Mouse (Mus musculus): ENCODE measurements at regions not wholly inside any gene's neighbourhood (a gene's known extent, or its start where the extent isn't known, plus 50 kb on each side); places are given as distances from the start of the nearest gene placed in this dataset.
"Not testable (repeated sequence)": the region's sequence is repeated elsewhere in the genome, so short reads cannot be mapped to it uniquely, and the experiment has no call there.

DNA sequence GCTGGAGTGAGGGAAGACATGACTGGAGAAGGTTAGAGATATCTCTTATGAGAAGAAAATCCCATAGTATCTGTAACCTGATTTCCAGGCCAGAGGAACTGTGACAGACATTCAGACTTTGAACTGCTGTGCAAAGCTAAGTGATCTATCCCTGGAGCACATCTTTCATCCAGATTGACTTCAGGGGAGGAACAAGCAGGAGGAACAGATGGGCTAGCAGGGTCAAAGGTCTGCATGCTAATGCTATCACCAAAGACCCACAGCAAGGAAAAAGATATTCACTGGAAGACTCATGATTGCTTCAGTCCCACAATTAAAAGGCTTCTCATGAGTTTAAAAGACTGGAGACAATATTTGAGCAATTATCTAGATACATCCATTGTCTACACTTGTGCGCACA is 855.7 kb upstream of the Sox9 start:
- no peak for ATAC-seq (replicated peaks in 1 of 2; ENCODE audit: insufficient read depth in 1 of 2, low FRiP score in 2 of 2, low TSS enrichment in 1 of 2, low read depth in 1 of 2, poor library complexity in 2 of 2, severe bottlenecking in 2 of 2)

DNA sequence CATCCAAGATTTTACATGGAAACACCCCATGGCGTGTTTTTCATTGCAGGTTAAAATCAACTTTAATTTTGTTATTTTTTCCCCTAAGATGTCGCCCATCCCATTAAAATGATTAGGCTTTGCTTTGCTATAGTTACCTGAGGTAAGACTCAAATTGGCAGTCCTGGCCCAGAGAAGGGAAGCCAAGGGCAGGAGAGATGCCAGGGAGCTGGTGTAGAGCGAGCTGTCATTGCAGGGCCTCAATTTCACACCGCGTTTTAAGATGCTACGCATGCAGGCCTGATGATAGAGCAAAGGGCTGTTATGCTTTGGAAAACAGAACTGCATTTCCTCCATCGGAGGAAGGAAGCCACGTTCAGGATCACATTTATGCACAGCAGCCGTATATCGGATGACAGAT is 852.7 kb upstream of the Sox9 start:
- ATAC-seq (replicated peaks in 1 of 2; ENCODE audit: insufficient read depth in 1 of 2, low FRiP score in 2 of 2, low TSS enrichment in 1 of 2, low read depth in 1 of 2, poor library complexity in 2 of 2, severe bottlenecking in 2 of 2) = no peak

- ATAC-seq (replicated peaks in 1 of 2; ENCODE audit: insufficient read depth in 1 of 2, low FRiP score in 2 of 2, low TSS enrichment in 1 of 2, low read depth in 1 of 2, poor library complexity in 2 of 2, severe bottlenecking in 2 of 2) = no peak
Observed at GRCm38 (mm10) chr11:111932052-111932451, 850.0 kb upstream of the Sox9 start.

- no peak for ATAC-seq (replicated peaks in 1 of 2; ENCODE audit: insufficient read depth in 1 of 2, low FRiP score in 2 of 2, low TSS enrichment in 1 of 2, low read depth in 1 of 2, poor library complexity in 2 of 2, severe bottlenecking in 2 of 2)
Observed at GRCm38 (mm10) chr11:111944282-111944681, 837.7 kb upstream of the Sox9 start.

DNA sequence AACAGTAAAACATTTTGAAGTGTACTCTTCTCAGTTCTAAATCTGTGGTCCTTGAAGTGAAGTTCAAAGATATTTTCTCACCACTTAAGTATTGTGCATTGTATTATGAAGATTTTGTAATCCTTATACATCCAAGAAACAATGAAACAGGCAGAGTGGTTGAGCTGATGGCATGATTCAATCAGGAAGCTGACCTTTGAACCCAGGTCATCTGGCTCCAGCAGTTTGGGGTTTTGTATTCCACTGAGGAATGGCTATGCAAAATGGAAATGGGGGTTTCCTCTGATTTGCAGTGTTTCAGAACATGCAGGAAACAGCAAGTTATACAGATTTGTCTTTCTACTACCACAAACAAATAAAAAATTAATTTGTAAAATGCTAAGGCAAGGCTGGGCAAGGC is 836.2 kb upstream of the Sox9 start:
- ATAC-seq (replicated peaks in 1 of 2; ENCODE audit: insufficient read depth in 1 of 2, low FRiP score in 2 of 2, low TSS enrichment in 1 of 2, low read depth in 1 of 2, poor library complexity in 2 of 2, severe bottlenecking in 2 of 2) = no peak

GRCm38 (mm10) chr11:111947671-111948070 is 834.4 kb upstream of the Sox9 start:
- ATAC-seq (replicated peaks in 1 of 2; ENCODE audit: insufficient read depth in 1 of 2, low FRiP score in 2 of 2, low TSS enrichment in 1 of 2, low read depth in 1 of 2, poor library complexity in 2 of 2, severe bottlenecking in 2 of 2) = no peak

DNA sequence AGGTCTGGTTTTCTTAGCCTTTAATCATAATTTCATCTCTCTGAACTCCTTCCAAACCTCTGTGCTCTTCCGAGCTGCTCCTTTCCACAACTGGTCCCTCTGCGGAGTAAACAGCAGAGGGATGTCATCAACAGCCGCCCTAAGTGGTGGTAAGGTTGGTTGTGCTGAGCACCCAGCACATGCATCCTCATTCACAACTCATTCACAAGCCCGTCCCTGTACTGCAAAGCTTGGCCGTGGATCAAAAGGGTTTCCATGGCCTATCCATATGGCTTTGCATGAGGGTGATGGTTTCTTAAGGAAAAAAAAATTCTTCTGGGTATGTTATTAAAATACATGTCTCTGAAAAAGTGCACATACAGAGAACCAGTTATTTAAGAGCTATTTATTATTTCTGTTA is 828.6 kb upstream of the Sox9 start:
- ATAC-seq (replicated peaks in 1 of 2; ENCODE audit: insufficient read depth in 1 of 2, low FRiP score in 2 of 2, low TSS enrichment in 1 of 2, low read depth in 1 of 2, poor library complexity in 2 of 2, severe bottlenecking in 2 of 2) = no peak

- no peak for ATAC-seq (replicated peaks in 1 of 2; ENCODE audit: insufficient read depth in 1 of 2, low FRiP score in 2 of 2, low TSS enrichment in 1 of 2, low read depth in 1 of 2, poor library complexity in 2 of 2, severe bottlenecking in 2 of 2)
Observed at GRCm38 (mm10) chr11:111957721-111958287, 824.2 kb upstream of the Sox9 start.

DNA sequence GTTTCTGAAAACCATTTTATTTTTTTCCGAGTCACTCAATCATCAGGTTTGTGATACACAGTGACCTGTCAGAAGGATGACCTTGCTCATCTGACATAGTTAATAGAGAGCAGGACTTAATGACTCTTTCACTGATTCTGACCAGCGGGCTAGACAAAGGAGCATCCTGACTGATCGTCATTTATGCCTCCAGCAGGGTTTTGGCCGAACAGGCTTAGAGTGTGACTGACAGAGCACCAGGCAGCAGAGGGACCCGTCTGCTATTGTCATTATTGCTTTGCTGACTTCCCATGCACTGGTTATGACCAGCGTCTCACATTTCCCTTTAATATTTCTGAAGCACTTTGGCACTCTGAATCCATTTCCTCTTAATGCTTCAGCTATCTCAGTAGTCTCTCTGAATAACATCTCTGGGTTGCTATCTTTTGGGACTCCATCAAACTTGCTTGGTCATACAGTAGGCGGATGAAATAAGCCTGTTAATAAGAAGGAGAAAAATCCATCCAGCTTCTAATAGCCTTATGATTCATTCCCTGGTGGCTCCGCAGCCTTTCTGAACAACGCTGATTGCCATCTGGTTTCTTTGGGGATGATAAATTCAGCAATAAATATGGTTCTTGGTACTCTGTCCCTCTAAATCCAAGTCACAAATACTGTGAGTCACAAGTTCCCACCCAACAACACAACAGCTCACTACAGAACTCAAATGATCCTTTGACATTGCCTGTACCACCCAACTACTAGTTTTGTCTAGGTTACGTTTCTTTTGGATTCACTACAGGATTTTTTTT is 820.8 kb upstream of the Sox9 start:
- no peak for ATAC-seq (replicated peaks in 1 of 2; ENCODE audit: insufficient read depth in 1 of 2, low FRiP score in 2 of 2, low TSS enrichment in 1 of 2, low read depth in 1 of 2, poor library complexity in 2 of 2, severe bottlenecking in 2 of 2)

DNA sequence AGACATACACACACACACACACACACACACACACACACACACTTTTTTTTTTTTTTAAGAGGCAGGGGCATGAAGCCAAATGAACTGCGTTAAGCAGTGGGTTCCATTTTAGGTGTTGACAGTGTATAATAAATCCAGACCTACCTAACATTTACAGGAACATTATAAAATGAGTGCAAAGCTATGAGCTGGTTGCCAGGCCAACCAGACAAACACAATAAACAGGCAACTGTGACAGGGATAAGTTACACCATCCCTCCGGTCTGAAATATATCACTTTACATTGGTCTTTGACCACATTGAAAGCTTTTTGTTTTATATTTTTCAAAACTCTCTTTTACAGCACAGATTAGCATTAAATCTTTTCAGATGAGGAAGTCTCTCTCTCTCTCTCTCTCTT is 820.2 kb upstream of the Sox9 start:
- no peak for ATAC-seq (replicated peaks in 1 of 2; ENCODE audit: insufficient read depth in 1 of 2, low FRiP score in 2 of 2, low TSS enrichment in 1 of 2, low read depth in 1 of 2, poor library complexity in 2 of 2, severe bottlenecking in 2 of 2)

DNA sequence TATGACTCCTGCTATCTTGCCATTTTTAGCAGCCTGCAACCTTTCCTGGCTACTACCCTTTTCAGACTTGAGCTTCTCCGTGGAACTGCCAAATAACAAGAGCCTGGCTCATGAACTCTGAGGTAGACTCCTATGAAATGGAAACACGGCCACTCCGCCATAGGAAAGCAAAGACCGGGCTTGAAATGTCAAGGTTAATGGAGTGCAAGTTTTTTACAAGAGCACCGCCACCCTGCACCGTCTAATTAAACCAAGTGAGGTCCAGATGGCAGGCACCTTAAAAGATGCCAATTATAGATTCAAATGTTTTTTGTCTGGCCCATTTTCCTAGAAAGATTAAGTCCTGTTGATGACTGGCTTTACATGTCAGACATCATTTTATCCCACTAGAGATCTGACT is 818.0 kb upstream of the Sox9 start:
- ATAC-seq (replicated peaks in 1 of 2; ENCODE audit: insufficient read depth in 1 of 2, low FRiP score in 2 of 2, low TSS enrichment in 1 of 2, low read depth in 1 of 2, poor library complexity in 2 of 2, severe bottlenecking in 2 of 2) = no peak

DNA sequence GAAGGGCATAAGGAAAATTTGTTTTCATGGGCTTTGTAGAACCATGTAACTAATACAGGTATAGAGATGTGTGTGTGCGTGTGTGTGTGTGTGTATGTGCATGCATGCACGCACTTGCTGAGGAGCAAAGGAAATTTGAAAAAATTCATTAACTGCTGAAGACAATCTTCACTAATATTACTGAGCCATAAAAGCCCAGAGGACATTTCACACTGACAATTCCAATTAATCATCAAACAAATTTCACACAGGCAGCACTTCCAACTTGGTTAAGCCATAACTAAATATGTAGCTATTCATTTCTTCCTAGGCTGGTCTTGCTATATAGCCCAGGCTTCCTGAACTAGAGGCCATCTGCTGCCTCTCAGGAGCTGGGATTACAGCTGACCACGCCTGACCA is 815.6 kb upstream of the Sox9 start:
- no peak for ATAC-seq (replicated peaks in 1 of 2; ENCODE audit: insufficient read depth in 1 of 2, low FRiP score in 2 of 2, low TSS enrichment in 1 of 2, low read depth in 1 of 2, poor library complexity in 2 of 2, severe bottlenecking in 2 of 2)

GRCm38 (mm10) chr11:111971001-111971400 is 811.0 kb upstream of the Sox9 start:
- no peak for ATAC-seq (replicated peaks in 1 of 2; ENCODE audit: insufficient read depth in 1 of 2, low FRiP score in 2 of 2, low TSS enrichment in 1 of 2, low read depth in 1 of 2, poor library complexity in 2 of 2, severe bottlenecking in 2 of 2)

DNA sequence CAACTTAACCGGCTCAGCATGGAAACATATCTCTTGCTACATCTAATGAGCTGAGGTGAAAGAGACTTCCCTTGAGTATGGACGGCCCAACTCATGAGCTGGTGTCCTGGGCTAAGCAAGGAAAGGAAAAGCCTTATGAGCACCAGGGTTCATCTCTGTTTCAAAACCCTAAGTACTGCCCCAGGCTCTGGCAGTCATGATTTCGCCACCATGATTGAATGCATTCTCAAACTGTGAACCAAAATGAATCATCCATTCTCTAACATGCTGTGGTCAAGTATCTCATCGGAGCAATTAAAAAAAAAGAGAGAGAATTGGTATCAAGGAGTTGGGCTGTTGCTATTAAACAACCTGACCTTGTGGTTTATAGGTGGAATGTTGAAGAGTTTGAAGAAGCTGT is 803.4 kb upstream of the Sox9 start:
- ATAC-seq (replicated peaks in 1 of 2; ENCODE audit: insufficient read depth in 1 of 2, low FRiP score in 2 of 2, low TSS enrichment in 1 of 2, low read depth in 1 of 2, poor library complexity in 2 of 2, severe bottlenecking in 2 of 2) = no peak

GRCm38 (mm10) chr11:111996395-111996794 is 785.6 kb upstream of the Sox9 start:
- ATAC-seq (replicated peaks in 1 of 2; ENCODE audit: insufficient read depth in 1 of 2, low FRiP score in 2 of 2, low TSS enrichment in 1 of 2, low read depth in 1 of 2, poor library complexity in 2 of 2, severe bottlenecking in 2 of 2) = no peak

DNA sequence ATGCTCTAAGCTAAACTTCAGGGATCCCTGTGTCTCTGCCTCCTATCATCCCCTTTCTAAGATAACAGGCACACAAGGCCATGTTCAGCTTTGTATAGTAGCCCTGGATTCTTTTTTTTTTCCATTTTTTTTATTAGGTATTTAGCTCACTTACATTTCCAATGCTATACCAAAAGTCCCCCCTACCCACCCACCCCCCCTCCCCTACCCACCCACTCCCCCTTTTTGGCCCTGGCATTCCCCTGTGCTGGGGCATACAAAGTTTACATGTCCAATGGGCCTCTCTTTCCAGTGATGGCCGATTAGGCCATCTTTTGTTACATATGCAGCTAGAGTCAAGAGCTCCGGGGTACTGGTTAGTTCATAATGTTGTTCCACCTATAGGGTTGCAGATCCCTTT is 771.2 kb upstream of the Sox9 start:
- not testable (repeated sequence) for ATAC-seq (replicated peaks in 1 of 2; ENCODE audit: insufficient read depth in 1 of 2, low FRiP score in 2 of 2, low TSS enrichment in 1 of 2, low read depth in 1 of 2, poor library complexity in 2 of 2, severe bottlenecking in 2 of 2)

DNA sequence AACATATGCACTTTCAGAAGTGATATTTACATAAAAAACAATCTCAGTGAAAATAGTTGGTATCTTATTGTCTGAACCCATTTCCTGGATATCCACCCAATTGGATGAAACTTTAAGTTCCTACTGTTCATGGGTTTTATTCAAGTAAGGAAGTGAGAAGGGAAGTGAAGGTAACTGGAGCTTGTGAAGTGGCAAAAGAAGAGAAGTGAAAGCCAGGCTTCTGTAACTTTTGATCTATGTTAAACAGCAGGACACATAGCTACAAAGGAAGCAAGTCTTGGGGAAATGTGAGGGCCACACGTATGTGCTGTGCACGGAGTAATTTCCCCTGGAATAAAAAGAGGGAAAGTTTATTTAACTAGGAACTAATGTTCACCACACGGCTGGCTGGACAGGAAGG is 764.1 kb upstream of the Sox9 start:
- ATAC-seq (replicated peaks in 1 of 2; ENCODE audit: insufficient read depth in 1 of 2, low FRiP score in 2 of 2, low TSS enrichment in 1 of 2, low read depth in 1 of 2, poor library complexity in 2 of 2, severe bottlenecking in 2 of 2) = no peak

- ATAC-seq (replicated peaks in 1 of 2; ENCODE audit: insufficient read depth in 1 of 2, low FRiP score in 2 of 2, low TSS enrichment in 1 of 2, low read depth in 1 of 2, poor library complexity in 2 of 2, severe bottlenecking in 2 of 2) = no peak
Observed at GRCm38 (mm10) chr11:112028031-112028430, 754.0 kb upstream of the Sox9 start.

DNA sequence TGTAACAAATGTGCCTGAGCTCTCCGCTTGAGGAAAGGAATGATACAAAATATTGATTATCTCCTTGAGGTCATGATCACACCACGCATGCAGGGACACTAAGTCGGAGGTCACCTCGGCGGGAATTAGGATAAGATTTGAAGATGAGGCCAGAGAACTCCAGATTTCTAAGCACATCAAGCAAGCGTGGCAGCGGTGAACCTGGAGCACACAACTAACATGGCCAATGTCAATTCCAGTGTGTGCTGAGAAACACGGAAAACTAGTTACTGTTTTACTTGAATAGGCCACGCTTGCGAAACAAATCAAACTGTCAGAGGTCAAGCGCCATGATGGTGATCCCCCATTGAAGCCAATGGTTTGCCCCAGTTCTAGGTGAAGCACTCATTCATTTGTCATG is 743.3 kb upstream of the Sox9 start:
- no peak for ATAC-seq (replicated peaks in 1 of 2; ENCODE audit: insufficient read depth in 1 of 2, low FRiP score in 2 of 2, low TSS enrichment in 1 of 2, low read depth in 1 of 2, poor library complexity in 2 of 2, severe bottlenecking in 2 of 2)
